Mouse (Mus musculus): ENCODE measurements around the gene Ankrd65. TPM values are rescaled to one million over a fixed set of nuclear protein-coding genes. Genes with fewer than 3 reads are reported as not detected.

Ankrd65 gene
- total and polyA plus RNA-seq, 3 experiments, result 0.12 TPM; not detected in 2

DNA sequence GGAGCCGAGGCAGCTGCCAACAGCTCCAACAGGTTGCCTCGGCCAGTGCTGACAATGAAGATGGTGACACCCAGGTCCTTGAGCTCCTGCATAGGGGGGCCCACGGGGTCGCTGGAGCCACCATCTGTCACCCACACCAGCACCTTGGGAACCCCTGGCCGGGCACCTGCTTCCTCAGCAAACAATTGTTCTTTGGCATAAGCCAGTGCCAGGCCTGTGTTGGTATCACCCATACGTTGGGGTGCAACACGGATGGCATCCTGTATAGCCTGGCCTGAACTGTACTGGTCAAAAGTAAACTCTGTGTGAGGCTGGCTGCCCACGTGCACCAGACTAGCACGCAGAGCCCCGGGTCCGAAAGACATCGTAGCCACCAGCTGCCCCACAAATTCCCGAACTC is 17.5 kb upstream of the Ankrd65 start:
- peaks cover 0 to 7% of the 10 kb centered on the region in 2 experiments; a peak in 2 of 4 replicates for H3K36me3 ChIP-seq (ENCODE audit: control insufficient read depth in 1 of 2, insufficient read depth in 2 of 2, low read length in 2 of 2)
- no peaks in the 10 kb centered on the region for H3K9me3 ChIP-seq (replicated peaks; ENCODE audit: insufficient read depth, low read length)
- H3K27ac ChIP-seq (ENCODE audit: control insufficient read depth, low read depth, low read length), result no peak overlapping the region
- H3K79me2 ChIP-seq (ENCODE audit: control insufficient read depth, insufficient read depth, low read length, poor library complexity), result peaks cover 3% of the 10 kb centered on the region; the same call in 1 of the 2 replicates
- H3K9ac ChIP-seq (ENCODE audit: control insufficient read depth, low read depth, low read length, poor library complexity, severe bottlenecking), result no peak overlapping the region
- H3K4me1 ChIP-seq (ENCODE audit: control insufficient read depth in 1 of 2, insufficient read depth in 2 of 2, low read length in 2 of 2), result peaks cover 6 to 31% of the 10 kb centered on the region in 2 experiments
- TF ChIP-seq SIN3A (IDR thresholded peaks at IDR 0.05; ENCODE audit: low read length), result no peak
- no peak for TF ChIP-seq GATA1 (IDR thresholded peaks at IDR 0.05; ENCODE audit: low read depth, low read length)
- no peak for TF ChIP-seq MAZ (IDR thresholded peaks at IDR 0.05; ENCODE audit: low read depth, low read length)
- TF ChIP-seq CHD1 (IDR thresholded peaks at IDR 0.05; ENCODE audit: low read depth, low read length), result no peak
- no peaks in the 10 kb centered on the region for H3K27me3 ChIP-seq (ENCODE audit: control insufficient read depth in 1 of 2, insufficient read depth in 2 of 2, low read length in 2 of 2)
- no peak overlapping the region for H3K4me3 ChIP-seq (ENCODE audit: control insufficient read depth in 1 of 2, insufficient read depth in 1 of 2, low read depth in 2 of 2, low read length in 2 of 2)
- DNase-seq (ENCODE audit: low read depth, low spot score), result no peak

DNA sequence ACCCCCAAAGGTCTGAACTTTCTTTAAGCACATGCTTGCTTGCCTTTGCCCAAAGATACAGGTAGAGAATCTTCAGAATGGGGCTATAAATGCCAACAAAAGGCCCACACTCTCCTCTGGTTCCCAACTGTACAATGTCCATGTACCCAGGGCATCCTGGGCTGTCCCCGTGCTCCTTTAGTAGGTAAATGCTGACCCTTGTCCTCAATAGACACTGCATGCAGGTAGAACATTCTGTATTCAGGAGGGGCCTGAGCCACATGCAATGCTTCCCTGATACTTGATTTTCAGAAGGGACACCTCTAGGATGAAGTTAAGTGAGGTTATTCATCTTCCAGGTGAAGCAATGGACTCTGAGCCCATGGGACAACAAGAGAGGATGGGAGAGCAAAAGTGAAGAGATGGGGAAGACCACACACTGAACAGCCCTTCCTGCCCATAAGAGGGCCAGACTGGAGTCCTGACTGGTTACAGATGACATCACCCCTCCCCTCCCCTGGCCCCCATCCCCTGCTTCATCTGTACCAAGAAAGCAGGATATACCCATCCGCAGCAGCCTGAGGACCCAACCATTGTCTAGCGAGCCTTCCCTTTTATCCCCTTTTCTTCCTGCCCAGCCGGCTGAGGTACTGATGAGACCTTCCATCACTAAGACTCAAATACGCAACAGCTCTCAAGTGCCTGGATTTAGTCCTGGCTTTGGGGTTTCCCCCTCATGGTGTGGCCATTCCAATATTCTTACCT is 16.7 kb upstream of the Ankrd65 start:
- no peaks in the 10 kb centered on the region for H3K27me3 ChIP-seq (ENCODE audit: control insufficient read depth in 1 of 2, insufficient read depth in 2 of 2, low read length in 2 of 2)
- no peak for TF ChIP-seq ETS1 (IDR thresholded peaks at IDR 0.05; ENCODE audit: low read depth, low read length)
- no peak for TF ChIP-seq TCF12 (IDR thresholded peaks at IDR 0.05; ENCODE audit: low read depth, low read length)
- no peak for TF ChIP-seq USF2 (IDR thresholded peaks at IDR 0.05; ENCODE audit: borderline replicate concordance in 1 of 2, insufficient read depth in 1 of 2, low read depth in 1 of 2, low read length in 2 of 2)
- TF ChIP-seq MEF2A (IDR thresholded peaks at IDR 0.05; ENCODE audit: extremely low read depth, insufficient replicate concordance, low read depth, low read length, poor library complexity, severe bottlenecking), result no peak
- no peak for TF ChIP-seq MAFK (IDR thresholded peaks at IDR 0.05; ENCODE audit: borderline replicate concordance, low read depth, low read length)
- TF ChIP-seq CHD2 (IDR thresholded peaks at IDR 0.05; ENCODE audit: low read length), result no peak

DNA sequence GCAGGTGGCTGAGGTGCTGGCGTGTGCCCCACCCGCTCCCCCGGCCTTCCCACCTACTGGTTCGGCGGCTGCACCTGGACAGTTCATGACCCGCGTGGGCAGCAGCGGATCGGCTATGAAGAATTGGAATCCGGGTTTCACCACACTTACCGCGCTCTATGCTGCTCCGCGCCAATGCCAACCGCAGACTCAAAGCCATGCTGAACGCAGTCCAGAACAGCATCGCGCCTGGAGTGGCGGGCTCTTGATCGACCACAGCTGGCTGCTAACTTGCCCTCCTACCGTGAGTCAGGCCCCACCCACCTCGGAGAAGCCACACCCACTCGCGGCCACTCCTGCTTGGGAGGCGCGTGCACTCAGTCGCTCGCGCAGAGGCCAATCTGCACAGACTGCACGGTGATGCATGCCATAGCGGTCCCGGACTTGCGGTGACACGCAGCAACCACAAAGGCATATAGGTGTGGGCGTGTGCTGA is 15.9 kb upstream of the Ankrd65 start, which contains the start of gene Vwa1:
TSS of gene Vwa1 (minus strand) at position 419 of the 475 bp plus-strand sequence.
- H3K4me3 ChIP-seq (ENCODE audit: control insufficient read depth in 1 of 2, insufficient read depth in 1 of 2, low read depth in 2 of 2, low read length in 2 of 2), result peak within 1 kb of the TSS; percentile 4 to 38; a peak in 2 of 4 replicates
- H3K9me3 ChIP-seq (replicated peaks; ENCODE audit: insufficient read depth, low read length), result no peaks in the 10 kb centered on the region
- H3K36me3 ChIP-seq (ENCODE audit: control insufficient read depth in 1 of 2, insufficient read depth in 2 of 2, low read length in 2 of 2), result peaks cover 0 to 8% of the 10 kb centered on the region in 2 experiments; a peak in 2 of 4 replicates
- TF ChIP-seq SIN3A (IDR thresholded peaks at IDR 0.05; ENCODE audit: low read length) (peak; percentile 38; the same call in 1 of the 2 replicates), MAFK (IDR thresholded peaks at IDR 0.05; ENCODE audit: borderline replicate concordance, low read depth, low read length) (no peak), TBP (IDR thresholded peaks at IDR 0.05; ENCODE audit: low read depth, low read length) (no peak), MAX (IDR thresholded peaks at IDR 0.05; ENCODE audit: low read length) (peak; percentile 57; the same call in 1 of the 2 replicates), NRF1 (IDR thresholded peaks at IDR 0.05; ENCODE audit: insufficient read depth, low read depth, low read length, poor library complexity, severe bottlenecking) (peak; percentile 19; the same call in 1 of the 2 replicates), EP300 (IDR thresholded peaks at IDR 0.05; ENCODE audit: low read depth in 1 of 2, low read length in 2 of 2) (no peak), NELFE (IDR thresholded peaks at IDR 0.05; ENCODE audit: low read depth, low read length) (no peak)
- no peaks in the 10 kb centered on the region for H3K27me3 ChIP-seq (ENCODE audit: control insufficient read depth in 1 of 2, insufficient read depth in 2 of 2, low read length in 2 of 2)
- H3K27ac ChIP-seq (ENCODE audit: control insufficient read depth, low read depth, low read length), result no peak within 1 kb of the TSS
- peaks cover 3% of the 10 kb centered on the region; the same call in 1 of the 2 replicates for H3K79me2 ChIP-seq (ENCODE audit: control insufficient read depth, insufficient read depth, low read length, poor library complexity)
- H3K9ac ChIP-seq (ENCODE audit: control insufficient read depth, low read depth, low read length, poor library complexity, severe bottlenecking), result peak within 1 kb of the TSS; percentile 24; the same call in 1 of the 2 replicates
- peak; percentile 83 for DNase-seq (ENCODE audit: low read depth, low spot score)
- H3K4me1 ChIP-seq (ENCODE audit: control insufficient read depth in 1 of 2, insufficient read depth in 2 of 2, low read length in 2 of 2), result peaks cover 6 to 30% of the 10 kb centered on the region in 2 experiments

More for the DNA sequence above, 16.7 kb upstream of the Ankrd65 start:
- Histone ChIP-seq H3K9ac (ENCODE audit: control insufficient read depth, low read depth, low read length, poor library complexity, severe bottlenecking) (no peak overlapping the region), H3K4me3 (ENCODE audit: control insufficient read depth in 1 of 2, insufficient read depth in 1 of 2, low read depth in 2 of 2, low read length in 2 of 2) (no peak overlapping the region), H3K36me3 (ENCODE audit: control insufficient read depth in 1 of 2, insufficient read depth in 2 of 2, low read length in 2 of 2) (peaks cover 0 to 8% of the 10 kb centered on the region in 2 experiments; a peak in 2 of 4 replicates), H3K79me2 (ENCODE audit: control insufficient read depth, insufficient read depth, low read length, poor library complexity) (peaks cover 3% of the 10 kb centered on the region; the same call in 1 of the 2 replicates), H3K4me1 (ENCODE audit: control insufficient read depth in 1 of 2, insufficient read depth in 2 of 2, low read length in 2 of 2) (peaks cover 6 to 31% of the 10 kb centered on the region in 2 experiments), H3K9me3 (replicated peaks; ENCODE audit: insufficient read depth, low read length) (no peaks in the 10 kb centered on the region), H3K27ac (ENCODE audit: control insufficient read depth, low read depth, low read length) (no peak overlapping the region)
- no peak for DNase-seq (ENCODE audit: low read depth, low spot score)

All from MEL (cell line).